Mouse (Mus musculus) neural tube, embryonic 14.5 days (tissue): ENCODE results near the gene Prpf31. TPM values are rescaled to one million over a fixed set of nuclear protein-coding genes. Genes with fewer than 3 reads are reported as not detected.

Experiments
- ATAC-seq: fragments of 200-750 bp; cut with Nextera tagmentation; 2 replicates; pipeline ENCODE4 v1.8.0; 2017; ENCODE audit warnings: low read depth, mild to moderate bottlenecking, moderate TSS enrichment, moderate library complexity
- H3K27ac ChIP-seq: fragments of 300-500 bp; sonication (generic); 2 replicates; pipeline ENCODE4 v1.5.1; 2014; ENCODE audit warnings: low read depth, mild to moderate bottlenecking, control low read depth, low read length, moderate library complexity, mixed read lengths
- H3K27me3 ChIP-seq: fragments of 300-500 bp; sonication (generic); 2 replicates; pipeline ENCODE4 v1.6.1; 2014; ENCODE audit warnings: low read length; ENCODE audit not compliant: control insufficient read depth, insufficient read depth
- H3K36me3 ChIP-seq: fragments of 300-500 bp; sonication (generic); 2 replicates; pipeline ENCODE4 v1.6.1; 2014; ENCODE audit warnings: low read length, mixed read lengths; ENCODE audit not compliant: control insufficient read depth, insufficient read depth
- H3K4me1 ChIP-seq: fragments of 300-500 bp; sonication (generic); 2 replicates; pipeline ENCODE4 v1.6.1; 2014; ENCODE audit warnings: low read length; ENCODE audit not compliant: control insufficient read depth, insufficient read depth
- H3K4me2 ChIP-seq: fragments of 300-500 bp; sonication (generic); 2 replicates; pipeline ENCODE4 v1.6.1; 2014; ENCODE audit warnings: mild to moderate bottlenecking, low read depth, low read length, control low read depth
- H3K4me3 ChIP-seq: fragments of 300-500 bp; sonication (generic); 2 replicates; pipeline ENCODE4 v1.5.1; 2014; ENCODE audit warnings: low read depth, low read length, control low read depth, mixed read lengths
- H3K9ac ChIP-seq: fragments of 300-500 bp; sonication (generic); replicated peaks from 2 replicates; pipeline ENCODE4 v1.6.1; 2014; ENCODE audit warnings: low read depth, mild to moderate bottlenecking, control low read depth, low read length, mixed read lengths
- H3K9me3 ChIP-seq: fragments of 300-500 bp; sonication (generic); 2 replicates; pipeline ENCODE4 v1.6.1; 2016; ENCODE audit warnings: low read length; ENCODE audit not compliant: control insufficient read depth
- WGBS: fragments of 180-500 bp; shearing (Covaris S2); extraction: QIAGEN DNeasy Blood & Tissue Kit; methylation state at CpG from one replicate; pipeline ENCODE4 v1.1.7; 2014; 5-methylcytosine and 5-hydroxymethylcytosine counted together
- polyA plus RNA-seq: library from polyadenylated mRNA; unstranded; fragments of >200 nt; fragmentation: Nextera tagmentation; extraction: Ambion mirVana; gene quantifications from 2 replicates; pipeline ENCODE4 v1.2.1, GENCODE M21; 2014

Gene Prpf31
- polyA plus RNA-seq, 1 experiment from 2014 or later = 76.8 TPM

DNA sequence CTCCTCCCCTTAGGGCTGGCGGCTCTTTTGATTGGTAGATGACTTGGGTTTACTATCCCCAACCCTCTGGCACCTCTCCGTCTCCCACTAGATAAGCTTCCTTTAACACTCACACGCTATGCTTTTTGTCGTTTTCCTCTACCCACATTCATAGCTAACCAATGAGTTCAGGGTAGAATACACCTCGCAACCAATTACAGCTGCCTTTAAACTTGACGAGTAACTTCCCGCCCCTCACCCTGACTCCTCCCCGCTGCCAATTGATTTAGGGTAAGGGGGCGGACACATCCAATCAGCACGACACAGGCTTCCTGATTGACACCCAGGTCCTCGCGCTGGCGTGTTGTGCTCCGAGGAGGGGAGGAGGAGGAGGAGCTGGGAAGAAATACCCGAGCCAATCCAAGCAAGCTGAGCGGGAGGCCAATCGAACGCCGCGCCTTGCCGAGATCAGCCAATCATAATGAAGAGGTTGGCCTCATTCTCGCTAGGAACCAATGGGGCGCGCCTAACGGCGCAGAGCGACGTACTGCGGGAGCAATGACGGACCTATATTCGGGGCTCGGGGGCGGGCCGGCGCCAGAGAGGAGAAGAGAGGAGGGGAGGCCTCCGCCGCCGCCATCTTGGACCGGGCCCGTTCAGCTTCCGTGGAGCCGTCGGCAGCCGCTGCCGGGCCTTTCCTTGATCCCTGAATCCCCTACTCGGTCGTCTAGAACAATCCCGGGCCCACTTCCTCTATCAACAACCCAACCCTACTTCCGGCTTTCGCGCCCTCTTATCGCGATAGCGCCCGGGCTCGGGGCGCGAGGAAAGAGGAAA, 15.1 kb downstream of the Prpf31 start, which contains the start of gene Cnot3:
Gene Cnot3 (plus strand): TSS at position 597 of the 816 bp plus-strand sequence.
- Histone ChIP-seq H3K27me3 (no peaks in the 10 kb centered on the region), H3K4me1 (peaks cover 27% of the 10 kb centered on the region), H3K4me2 (peak within 1 kb of the TSS; percentile 83), H3K4me3 (peak within 1 kb of the TSS; percentile 85), H3K36me3 (peaks cover 3% of the 10 kb centered on the region; the same call in 1 of the 2 replicates), H3K9ac (peak within 1 kb of the TSS; percentile 95), H3K9me3 (no peaks in the 10 kb centered on the region), H3K27ac (peak within 1 kb of the TSS; percentile 95)
- ATAC-seq = peak; percentile 98
- WGBS = under 1% methylated on average over 55 of the region's 58 CpGs

GRCm38 (mm10) chr7:3645488-3646025, 15.8 kb downstream of the Prpf31 start:
- Histone ChIP-seq H3K4me3 (peak overlapping the region; percentile 85), H3K27ac (peak overlapping the region; percentile 95), H3K36me3 (peaks cover 7% of the 10 kb centered on the region), H3K27me3 (no peaks in the 10 kb centered on the region), H3K4me2 (peak overlapping the region; percentile 83), H3K9me3 (no peaks in the 10 kb centered on the region), H3K9ac (peak overlapping the region; percentile 95), H3K4me1 (peaks cover 27% of the 10 kb centered on the region)
- ATAC-seq = no peak; the same call in 1 of the 2 replicates
- WGBS = 0% methylated on average over 40 of the region's 58 CpGs

DNA sequence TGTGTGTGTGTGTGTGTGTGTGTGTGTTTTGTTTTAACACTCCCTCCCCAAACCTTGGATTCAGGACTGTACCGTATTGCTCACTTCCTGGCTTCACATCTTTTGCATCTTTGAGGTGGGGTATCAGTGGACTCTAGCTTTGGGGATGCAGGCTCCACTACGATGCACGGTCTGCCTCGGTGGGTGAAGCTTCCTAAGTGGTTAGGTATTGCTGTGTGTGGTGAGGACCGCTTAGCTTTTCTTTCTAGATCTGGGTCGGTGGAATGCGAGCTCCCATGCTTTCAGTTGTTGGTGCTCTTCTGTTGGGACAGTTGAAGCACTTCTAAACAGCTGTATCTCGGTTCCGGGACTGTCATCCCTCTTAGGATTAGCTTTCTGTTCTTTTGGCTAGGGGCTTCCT, 16.4 kb downstream of the Prpf31 start:
- H3K27me3 ChIP-seq = no peaks in the 10 kb centered on the region
- H3K4me1 ChIP-seq = peaks cover 27% of the 10 kb centered on the region
- H3K4me3 ChIP-seq = peak overlapping the region; percentile 85
- no peak for ATAC-seq
- 27% methylated on average over 9 of the region's 9 CpGs for WGBS
- peak overlapping the region; percentile 95; the same call in 1 of the 2 replicates for H3K27ac ChIP-seq
- H3K9me3 ChIP-seq = no peaks in the 10 kb centered on the region
- peak overlapping the region; percentile 83 for H3K4me2 ChIP-seq
- peaks cover 11% of the 10 kb centered on the region for H3K36me3 ChIP-seq
- H3K9ac ChIP-seq = peak overlapping the region; percentile 95

DNA sequence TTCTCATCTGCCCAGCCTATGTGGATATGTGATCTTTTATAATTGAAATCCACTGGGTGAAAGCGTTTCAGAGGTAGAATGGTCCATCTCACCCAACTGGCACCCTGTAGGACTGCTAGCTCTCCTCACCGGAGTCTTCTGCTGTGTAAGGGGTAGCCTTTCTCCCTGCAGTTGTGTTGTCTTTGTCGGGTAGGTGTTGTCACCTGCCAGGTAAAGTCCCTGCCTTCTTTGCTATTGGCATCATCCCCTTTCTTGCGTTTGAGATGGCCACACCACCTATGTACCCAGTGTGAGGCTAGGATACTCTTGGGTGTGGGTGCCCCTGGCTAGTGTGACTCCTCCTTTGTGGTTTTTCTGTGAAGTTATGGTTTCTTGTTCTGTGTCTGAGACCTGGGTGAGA, 16.9 kb downstream of the Prpf31 start:
- Histone ChIP-seq H3K9ac (peak overlapping the region; percentile 95; the same call in 1 of the 2 replicates), H3K27ac (no peak overlapping the region), H3K4me2 (peak overlapping the region; percentile 83), H3K36me3 (peaks cover 15% of the 10 kb centered on the region), H3K4me3 (peak overlapping the region; percentile 85), H3K9me3 (no peaks in the 10 kb centered on the region), H3K4me1 (peaks cover 27% of the 10 kb centered on the region), H3K27me3 (no peaks in the 10 kb centered on the region)
- no peak for ATAC-seq
- WGBS = 71% methylated on average over 4 of the region's 4 CpGs

- ATAC-seq = no peak
- H3K4me2 ChIP-seq = no peak overlapping the region
- no peak overlapping the region for H3K27ac ChIP-seq
- H3K9ac ChIP-seq = no peak overlapping the region
- WGBS = 92% methylated on average over 4 of the region's 4 CpGs
- H3K9me3 ChIP-seq = no peaks in the 10 kb centered on the region
- H3K4me3 ChIP-seq = no peak overlapping the region
- peaks cover 90% of the 10 kb centered on the region for H3K36me3 ChIP-seq
- H3K27me3 ChIP-seq = no peaks in the 10 kb centered on the region
- H3K4me1 ChIP-seq = no peaks in the 10 kb centered on the region
These were observed 27.2 kb downstream of the Prpf31 start for GRCm38 (mm10) chr7:3656966-3657365.

GRCm38 (mm10) chr7:3658578-3658977, 28.8 kb downstream of the Prpf31 start:
- Histone ChIP-seq H3K36me3 (peaks cover 82% of the 10 kb centered on the region), H3K4me3 (no peak overlapping the region), H3K4me1 (0 out of 2 replicates have a peak, but pooled peaks cover under 1% of the 10 kb centered on the region), H3K27me3 (no peaks in the 10 kb centered on the region), H3K4me2 (no peak overlapping the region), H3K9me3 (no peaks in the 10 kb centered on the region), H3K9ac (no peak overlapping the region), H3K27ac (no peak overlapping the region)
- no peak for ATAC-seq
- 95% methylated on average over 14 of the region's 14 CpGs for WGBS

DNA sequence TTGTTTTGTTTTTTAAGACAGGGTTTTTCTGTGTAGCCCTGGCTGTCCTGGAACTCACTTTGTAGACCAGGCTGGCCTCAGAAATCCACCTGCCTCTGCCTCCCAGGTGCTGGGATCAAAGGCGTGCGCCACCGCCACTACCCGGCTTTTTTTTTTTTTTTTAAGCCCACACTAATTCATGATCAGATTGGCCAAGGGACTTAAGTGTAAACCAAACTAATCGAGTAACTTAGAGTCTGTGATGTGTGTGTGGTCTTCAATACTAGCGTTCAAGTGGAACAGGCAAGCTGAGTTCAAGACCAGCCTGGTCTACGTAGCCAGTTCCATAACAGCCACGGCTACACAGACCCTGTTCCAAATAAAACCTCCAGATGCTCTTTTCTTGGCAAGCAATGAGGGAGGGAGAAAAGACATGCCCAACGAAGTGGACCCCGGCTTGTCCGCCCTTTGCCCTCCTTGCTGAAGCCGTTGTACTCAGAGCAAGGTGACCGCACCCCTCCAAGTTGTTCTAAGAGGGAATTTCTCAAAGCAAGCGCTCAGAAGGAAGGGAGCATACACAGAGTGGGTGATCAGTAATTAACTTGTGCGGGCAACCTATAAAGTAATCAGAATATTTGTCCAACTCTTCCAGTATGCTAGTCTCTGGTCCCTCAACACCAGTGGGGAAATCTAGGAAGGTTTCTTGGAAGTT, 34.9 kb downstream of the Prpf31 start:
- H3K27me3 ChIP-seq = no peaks in the 10 kb centered on the region
- H3K4me1 ChIP-seq = peaks cover 12% of the 10 kb centered on the region
- no peaks in the 10 kb centered on the region for H3K9me3 ChIP-seq
- peak overlapping the region; percentile 63; the same call in 1 of the 2 replicates for H3K27ac ChIP-seq
- peak; percentile 25 for ATAC-seq
- H3K9ac ChIP-seq = peak overlapping the region; percentile 69
- H3K4me2 ChIP-seq = peak overlapping the region; percentile 89
- peaks cover 23% of the 10 kb centered on the region for H3K36me3 ChIP-seq
- H3K4me3 ChIP-seq = peak overlapping the region; percentile 65
- WGBS = 32% methylated on average over 15 of the region's 15 CpGs

DNA sequence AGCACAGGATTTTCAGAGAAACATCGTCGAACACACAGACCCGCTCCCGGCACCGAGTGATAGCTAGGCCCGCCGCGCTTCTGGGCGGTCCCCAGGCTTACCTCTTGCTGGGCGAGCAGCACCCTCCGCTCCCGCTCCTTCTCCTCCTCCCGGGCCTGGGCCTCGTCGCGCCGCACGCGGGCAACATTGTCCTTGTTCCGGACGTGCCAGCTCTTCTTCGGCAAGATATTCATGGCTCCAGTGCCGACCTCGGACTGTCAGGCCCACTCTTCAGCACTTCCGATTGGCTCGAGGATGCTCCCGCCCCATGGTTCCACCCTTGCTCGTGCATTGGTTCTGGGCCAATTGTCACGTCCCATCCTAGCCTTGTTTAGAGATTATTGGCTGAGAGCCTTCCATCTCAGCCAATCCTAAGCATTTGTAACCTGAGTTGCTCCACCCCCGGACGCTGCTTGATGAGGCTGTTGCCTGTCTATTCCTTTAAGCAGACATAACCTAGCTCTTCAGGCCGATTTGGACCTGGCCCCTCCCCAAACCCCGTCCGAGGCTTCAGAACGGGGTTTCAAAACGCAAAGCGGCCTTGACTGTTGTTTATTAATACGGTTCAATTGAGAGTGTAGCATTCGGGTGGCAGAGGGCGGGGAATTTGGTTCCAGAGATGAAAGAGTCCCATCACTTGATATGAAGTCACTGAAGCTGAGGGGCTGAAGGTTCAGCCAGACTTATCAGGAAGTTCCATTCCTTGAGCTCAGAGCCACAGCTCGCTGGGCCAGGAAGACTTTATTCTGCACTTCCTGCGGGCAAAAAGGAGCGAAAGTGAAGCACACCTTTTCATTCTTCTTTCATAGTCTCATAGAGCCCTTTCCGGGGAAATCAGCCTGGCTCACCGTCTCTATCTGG, 35.7 kb downstream of the Prpf31 start, which contains the start of gene Leng1:
Gene Leng1 (minus strand): TSS at position 626 of the 900 bp plus-strand sequence.
- Histone ChIP-seq H3K36me3 (peaks cover 15% of the 10 kb centered on the region; the same call in 1 of the 2 replicates), H3K9me3 (no peaks in the 10 kb centered on the region), H3K4me3 (peak within 1 kb of the TSS; percentile 65), H3K27me3 (no peaks in the 10 kb centered on the region), H3K27ac (peak within 1 kb of the TSS; percentile 71), H3K4me2 (peak within 1 kb of the TSS; percentile 89), H3K4me1 (peaks cover 12% of the 10 kb centered on the region), H3K9ac (peak within 1 kb of the TSS; percentile 69)
- WGBS = 4% methylated on average over 45 of the region's 45 CpGs
- peak; percentile 99 for ATAC-seq
